Mouse (Mus musculus) mammary gland, adult 2 months (tissue): Measurements from ENCODE around the gene Tnrc18. TPM values are rescaled to one million over a fixed set of nuclear protein-coding genes. Genes with fewer than 3 reads are reported as not detected.

Experiments used
- polyA plus RNA-seq: library from polyadenylated mRNA; depleted of rRNA; stranded (reverse); fragments of >200 nt; gene quantifications from 2 replicates; pipeline ENCODE4 v1.2.3, GENCODE M21; 2012; ENCODE audit warnings: low replicate concordance; rRNA removed

Gene Tnrc18
- polyA plus RNA-seq = 23.0 and 107 TPM in 2 replicates

GRCm38 (mm10) chr5:142817524-142818434 lies at the start of gene Tnrc18:
Gene Tnrc18, minus strand, starts transcription at chr5:142817662.

DNA sequence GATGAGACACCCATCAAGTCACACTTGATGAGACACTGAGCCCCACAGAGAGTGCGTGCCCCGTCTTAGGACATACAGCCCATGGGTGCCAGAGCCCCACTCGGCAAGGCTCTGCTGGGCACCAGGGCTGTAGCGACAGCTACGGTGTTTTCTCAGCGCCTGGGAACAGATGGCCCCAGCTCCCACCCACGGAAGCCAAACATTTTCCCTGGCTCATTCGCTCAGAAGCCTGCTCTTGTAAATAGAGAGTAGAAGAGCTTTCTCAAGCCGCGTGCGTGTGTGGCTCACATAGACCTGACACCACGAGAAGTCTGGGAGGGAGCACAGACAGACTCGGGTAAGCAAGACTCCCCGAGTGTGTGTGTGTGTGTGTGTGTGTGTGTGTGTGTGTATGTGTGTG lies 125.2 kb downstream of the Tnrc18 start, which contains the start of gene Slc29a4:
TSS of gene Slc29a4 (plus strand) at position 265 of the 400 bp plus-strand sequence.

Other genes with a start within 250 kb of the Tnrc18 start
- 5.6 and 8.5 TPM in 2 replicates for gene Mmd2, start 208.9 kb downstream of the Tnrc18 start, polyA plus RNA-seq
- gene Wipi2, start 190.0 kb downstream of the Tnrc18 start, polyA plus RNA-seq = 43.3 and 52.8 TPM in 2 replicates
- gene Slc29a4, start 125.2 kb downstream of the Tnrc18 start, polyA plus RNA-seq = 0.85 and 1.8 TPM in 2 replicates
- 20.7 and 37.8 TPM in 2 replicates for gene Fbxl18, start 77.8 kb upstream of the Tnrc18 start, polyA plus RNA-seq
- gene Actb, start 89.1 kb upstream of the Tnrc18 start, polyA plus RNA-seq = 5,209 and 7,296 TPM in 2 replicates
- 128 and 360 TPM in 2 replicates for gene Fscn1, start 142.7 kb upstream of the Tnrc18 start, polyA plus RNA-seq